Mouse (Mus musculus) yolk sac, embryonic 10.5 days (tissue): ENCODE data around the gene Shc1.

Experiments
- DNase-seq: peaks from one replicate; pipeline ENCODE4 v3.0.0-alpha.2; 2017; ENCODE audit warnings: low spot score

Shc1 gene

DNA sequence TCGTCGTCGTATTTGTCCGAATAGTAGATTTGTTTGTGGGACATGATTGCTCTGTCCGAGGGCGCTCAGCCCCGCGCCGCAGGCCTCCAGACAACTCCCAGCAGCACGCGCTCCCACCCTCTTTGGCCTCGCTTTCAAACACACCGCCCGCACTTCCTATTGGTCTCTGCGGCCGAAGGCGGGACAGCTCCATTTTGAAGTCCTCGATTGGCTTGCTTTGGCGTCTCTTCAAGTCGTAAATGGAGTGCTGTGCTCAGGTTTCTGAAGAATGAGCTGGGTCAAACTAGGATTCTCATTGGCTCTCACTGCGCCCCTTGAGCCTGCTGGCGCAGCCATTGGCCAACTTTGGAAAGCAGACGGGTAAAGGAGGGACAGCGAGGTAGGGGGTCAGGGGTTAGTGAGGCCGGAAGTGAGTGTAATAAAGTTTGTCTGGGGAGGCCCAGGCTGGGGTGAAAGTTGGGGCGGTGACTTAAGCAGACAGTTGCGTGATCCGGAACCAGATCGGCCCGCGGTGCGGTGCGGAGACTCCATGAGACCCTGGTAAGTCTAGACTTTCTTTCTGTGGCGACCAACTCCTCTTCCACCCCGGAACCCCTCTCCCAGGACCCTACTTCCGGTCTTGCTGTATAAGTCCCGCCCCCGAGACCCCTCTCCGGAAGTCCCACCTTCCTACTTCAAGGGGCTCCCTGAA lies at the start of gene Shc1, which contains the start of gene Cks1b:
TSS of gene Shc1 (plus strand) at position 274 of the 691 bp plus-strand sequence.
TSS of gene Cks1b (minus strand) at position 214 of the 691 bp plus-strand sequence.
- DNase-seq = peak; percentile 99

DNA sequence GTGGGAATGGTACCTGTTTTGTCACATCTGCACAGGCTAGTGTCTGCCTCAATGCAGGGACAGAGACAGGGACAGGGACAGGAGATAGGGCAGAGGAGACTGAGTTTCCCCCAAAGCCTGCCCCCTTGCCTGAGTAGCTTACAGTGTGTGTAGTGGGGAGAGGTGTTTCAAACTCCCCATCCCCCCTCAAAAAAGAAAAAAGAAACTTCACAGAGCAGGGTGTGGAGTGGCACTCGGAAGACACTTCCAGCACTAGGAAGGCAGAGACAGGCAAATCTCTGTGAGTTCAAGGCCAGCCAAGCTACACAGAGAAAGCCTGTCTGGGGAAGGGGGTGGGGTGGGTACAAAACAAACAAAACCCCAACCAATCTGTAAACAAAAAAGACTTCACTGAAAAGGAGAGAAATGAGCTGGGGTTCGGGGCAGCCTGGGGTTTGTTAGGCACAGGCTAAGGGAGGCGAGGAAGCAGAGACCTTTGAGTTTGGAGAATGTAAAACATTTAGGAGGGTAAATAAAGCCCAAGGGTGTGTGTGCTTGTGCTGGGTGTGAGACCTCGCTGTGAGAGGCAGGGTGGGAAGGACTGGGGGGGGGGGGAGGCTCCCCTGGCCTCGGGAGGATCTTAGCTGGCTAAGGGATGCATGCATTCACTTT lies 44.5 kb upstream of the Shc1 start:
- no peak for DNase-seq

DNA sequence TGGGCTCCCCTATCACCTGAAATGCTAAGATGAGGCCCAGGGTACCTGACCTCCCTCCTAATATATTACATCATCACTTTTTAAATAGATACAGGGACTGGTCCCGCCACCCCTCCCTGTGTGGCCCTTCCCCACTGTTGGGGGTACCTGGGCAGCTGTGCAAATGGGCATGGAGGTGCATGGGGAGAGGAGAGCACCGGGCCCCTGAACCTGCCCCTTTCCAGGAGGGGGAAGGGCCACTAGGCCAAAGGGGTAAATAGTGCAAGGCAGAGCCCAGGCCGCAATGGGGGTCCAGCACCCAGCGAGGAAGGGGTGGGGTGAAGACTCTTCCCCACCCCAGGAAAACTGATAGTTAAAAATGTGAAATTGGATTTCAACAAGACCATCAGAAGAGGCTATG lies 40.4 kb upstream of the Shc1 start:
- no peak for DNase-seq

DNA sequence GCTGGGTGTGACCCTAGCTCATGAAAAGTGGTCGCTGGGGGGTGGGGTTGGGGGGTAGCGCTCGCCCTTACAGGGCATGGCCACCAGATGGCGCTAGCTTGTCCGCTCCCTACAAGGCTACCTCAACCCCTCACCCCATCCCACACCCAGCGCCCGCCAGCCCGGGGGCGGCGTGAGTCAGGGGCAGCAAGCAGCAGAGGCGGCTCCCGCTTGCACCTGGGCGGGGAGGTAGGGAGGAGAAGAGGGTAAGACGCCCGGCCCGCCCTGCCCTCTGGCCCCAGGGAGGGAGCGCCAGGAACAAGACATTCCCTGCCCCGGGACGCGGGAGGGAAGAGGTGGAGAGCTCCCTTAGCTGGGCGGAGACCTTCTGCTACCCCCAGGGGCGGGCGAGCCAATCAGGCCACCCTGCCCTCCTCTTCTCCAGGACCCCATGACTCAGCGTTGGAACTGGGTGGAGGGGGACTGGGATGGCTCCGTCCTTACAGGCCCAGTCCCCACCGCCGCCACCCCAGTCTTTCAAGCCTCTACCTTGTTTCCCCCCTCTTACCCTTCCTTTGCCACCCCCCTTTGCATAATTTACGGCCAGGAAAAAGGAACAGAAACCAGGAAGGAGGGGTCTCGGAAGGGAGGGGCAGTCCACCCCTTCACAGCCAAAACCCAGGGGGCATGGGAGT lies 39.7 kb upstream of the Shc1 start:
- DNase-seq = peak; percentile 87

DNA sequence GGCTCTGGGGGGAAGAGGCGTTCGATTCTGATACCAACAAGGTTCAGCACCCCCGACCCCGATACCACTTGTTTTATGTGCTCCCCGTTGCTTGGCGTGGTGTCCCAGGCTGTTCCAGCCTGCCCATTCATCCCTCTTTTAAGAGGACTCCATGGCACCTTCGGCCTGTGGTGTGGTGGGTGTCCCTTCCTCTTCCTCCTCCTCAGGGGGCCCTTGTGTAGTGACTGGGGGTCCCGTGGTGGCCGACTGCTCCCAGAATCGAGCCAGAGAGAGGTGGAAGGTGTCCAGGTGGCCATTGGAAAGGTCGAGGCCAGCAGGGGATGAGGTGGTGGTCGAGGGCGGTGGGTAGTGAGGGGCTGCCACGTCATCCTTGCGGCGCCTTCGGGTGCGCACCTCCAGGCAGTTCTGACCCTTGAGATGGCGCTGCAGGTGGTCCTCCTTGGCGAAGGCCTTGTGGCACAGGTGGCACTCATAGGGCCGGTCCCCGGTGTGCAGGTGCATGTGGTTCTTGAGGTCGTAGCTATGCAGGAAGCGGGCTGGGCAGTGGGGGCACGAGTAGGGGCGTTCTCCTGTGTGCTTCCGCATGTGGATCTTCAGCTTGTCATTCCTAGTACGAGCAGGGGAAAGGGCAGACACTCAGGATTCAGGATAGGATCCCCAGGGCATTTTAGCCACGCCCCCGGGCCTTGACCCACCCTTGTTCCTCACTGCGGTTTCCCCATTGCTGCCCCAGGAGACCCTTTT lies 38.7 kb upstream of the Shc1 start:
- DNase-seq = no peak

DNA sequence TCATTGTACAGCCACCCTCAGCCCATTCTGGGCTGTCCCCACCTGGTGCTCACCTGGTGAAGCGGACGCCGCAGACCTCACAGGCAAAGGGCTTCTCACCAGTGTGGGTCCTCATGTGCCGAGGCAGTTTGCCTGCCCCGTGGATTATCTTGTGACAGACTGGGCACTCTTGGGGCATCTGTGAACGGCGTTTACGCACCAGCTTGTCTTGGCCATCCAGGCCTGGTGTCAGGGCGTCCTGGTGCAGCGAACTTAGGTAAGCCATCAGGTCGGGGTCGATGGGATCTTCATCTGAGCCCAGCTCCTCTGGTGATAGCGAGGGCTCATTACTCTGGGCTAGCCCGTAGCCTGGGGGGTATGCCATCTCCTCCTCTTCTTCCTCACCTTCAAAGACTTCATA lies 38.0 kb upstream of the Shc1 start:
- DNase-seq = no peak

DNA sequence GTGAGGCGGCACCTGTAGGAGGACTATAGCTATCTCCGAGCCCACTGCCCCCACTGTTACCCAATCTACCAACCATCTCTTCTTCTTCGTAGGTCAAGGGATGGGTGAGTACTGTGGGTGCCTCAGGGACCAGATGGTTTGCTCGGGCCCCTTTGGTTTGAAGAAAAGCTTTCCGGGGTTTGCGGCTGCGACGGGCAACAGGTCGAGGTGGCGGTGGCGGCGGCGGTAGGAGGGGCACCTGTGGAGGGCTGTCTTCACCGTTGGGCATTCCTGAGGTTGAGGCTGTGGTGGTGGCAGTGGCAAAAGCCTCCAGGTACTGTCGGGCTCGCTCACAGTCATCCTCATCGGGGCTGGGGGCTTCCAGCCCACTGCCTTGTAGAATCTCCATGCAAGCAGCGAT lies 37.5 kb upstream of the Shc1 start:
- no peak for DNase-seq

DNA sequence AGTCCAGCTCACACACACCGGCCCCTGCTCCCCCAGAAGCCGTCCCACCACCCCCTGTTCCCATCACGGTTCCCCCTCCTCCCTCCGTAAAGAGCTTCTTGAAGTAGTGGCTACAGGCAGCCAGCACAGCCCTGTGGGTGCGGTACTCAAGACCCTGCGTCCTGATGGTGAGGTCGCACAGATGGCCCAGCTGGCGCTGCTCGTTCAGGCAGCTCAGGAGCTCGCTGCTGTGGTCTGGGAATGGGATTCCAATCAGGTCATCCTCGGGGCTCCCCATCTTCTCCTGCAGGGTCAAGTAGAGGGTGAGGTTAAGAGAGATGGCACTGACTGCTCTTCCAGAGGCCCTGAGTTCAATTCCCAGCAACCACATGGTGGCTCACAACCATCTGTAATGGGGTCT lies 37.0 kb upstream of the Shc1 start:
- DNase-seq = no peak

DNA sequence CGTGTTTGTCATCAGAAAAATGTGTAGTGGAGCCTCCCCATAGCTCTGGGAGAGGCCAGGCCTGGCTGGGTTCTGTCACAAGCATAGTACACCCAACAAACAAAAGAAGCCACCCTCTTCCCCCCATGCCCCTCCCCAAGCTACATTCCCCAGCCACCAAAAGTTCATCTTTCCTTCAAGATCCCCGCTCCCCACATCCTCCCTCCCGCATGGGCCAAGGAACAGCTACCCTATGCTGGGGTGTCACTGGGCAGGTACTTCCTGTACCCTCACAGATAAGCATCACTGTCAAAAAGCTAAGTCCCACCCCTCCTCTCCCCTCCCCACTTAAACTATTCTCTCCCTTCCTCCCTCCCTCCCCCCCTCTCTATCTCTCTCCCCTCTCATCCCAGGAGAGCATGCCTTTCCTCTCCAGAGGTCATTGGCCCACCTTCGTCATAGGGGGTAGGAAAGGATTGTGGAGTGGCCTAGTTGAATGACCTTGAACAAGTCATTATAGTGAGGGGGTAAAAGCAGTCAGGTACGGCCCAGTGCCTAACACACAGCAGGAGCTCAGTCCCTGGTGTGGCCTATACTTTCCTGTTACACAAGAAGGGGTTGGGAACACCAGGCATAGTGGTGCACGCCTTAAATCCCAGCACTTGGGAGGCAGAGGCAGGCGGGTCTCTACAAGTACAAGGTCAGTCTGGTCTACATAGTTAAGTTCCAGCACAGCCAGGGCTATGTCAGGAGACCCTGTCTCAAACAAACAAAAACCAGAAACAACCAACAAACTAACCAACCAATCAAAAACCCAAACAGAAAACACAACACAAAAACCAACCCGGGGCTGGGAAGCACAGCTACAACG lies 36.0 kb upstream of the Shc1 start:
- DNase-seq = no peak

DNA sequence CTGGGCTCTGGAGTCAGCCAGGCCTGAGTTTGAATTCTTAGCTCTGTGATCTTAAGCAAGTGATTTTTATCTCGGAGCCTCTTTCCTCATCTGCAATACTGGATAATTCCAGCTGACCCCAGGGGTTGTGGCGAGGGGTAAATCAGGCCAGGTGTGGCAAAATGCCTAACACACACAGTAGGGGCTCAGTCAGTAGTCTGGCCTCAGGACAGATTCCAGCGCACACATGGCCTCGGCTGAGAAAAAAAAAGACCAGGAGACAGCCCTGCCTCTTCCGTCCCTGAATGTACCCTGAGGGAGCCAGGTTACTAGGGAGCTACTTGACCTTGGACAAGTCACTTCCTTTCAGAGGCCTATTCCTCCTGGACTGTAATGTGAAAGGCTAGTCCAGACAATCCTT lies 35.3 kb upstream of the Shc1 start:
- no peak for DNase-seq

DNA sequence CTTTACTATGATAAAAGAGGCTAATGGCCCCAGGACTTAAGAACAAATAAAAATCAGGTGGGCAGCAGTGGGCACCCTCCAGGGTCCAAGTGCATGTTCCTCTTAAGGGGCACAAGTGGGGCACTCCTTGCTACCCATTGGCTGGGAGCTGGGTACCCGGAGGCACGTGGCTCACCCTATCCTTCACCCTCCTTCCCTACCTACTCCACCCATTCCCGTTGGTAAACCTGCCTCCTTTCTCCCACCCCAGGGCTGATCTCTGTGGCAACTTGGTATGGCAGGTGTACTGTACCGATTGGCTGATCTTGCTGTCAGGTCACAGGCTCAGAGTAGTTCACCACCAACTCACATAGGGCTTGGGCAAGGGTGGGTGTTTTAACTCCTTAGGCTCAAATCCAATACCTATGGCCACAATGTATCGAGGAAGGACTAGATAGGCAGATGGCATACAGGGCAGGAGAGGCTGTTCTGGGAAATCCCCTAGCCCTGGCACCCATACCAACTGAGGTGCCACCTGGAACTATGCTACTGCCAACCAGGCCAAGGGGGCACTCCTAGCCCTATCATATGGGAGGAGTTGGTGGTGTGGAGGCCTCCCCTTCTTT lies 34.5 kb upstream of the Shc1 start:
- no peak for DNase-seq

DNA sequence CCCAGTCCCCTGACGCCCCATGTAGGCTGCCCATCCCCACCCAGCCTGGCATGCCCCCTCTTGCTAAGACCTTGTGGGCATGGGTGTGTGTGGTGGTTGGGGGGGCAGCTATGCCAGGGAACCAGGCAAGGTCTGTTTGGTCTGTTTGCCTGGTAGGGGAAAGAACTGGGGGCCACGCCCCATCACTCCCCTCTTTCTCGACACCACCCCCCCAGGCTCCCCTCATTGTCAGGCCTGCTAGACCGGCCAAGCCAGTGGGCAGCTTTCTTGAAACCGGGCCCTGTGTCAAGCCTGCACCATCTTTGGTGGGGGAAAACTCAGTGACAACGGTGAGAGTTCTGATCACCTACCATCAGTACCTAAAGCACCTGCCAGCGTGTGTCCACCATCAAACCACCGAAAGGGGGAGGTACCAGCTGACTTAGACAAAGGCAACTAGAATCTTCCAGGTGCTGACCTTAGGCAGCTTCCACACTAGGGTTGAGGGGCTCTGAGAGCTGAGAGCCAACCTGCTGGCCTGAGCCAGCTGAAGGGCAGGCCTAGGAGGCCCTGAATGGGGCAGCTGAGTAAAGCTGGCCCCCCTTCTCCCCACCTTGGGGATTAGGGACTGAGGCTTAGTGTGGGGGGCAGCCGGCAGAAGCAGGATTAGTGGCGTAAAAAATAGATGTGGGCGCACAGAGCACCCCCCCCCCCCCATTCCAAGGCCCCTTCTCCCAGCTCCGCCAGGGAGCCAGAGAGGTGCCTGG lies 33.7 kb upstream of the Shc1 start:
- no peak for DNase-seq

DNA sequence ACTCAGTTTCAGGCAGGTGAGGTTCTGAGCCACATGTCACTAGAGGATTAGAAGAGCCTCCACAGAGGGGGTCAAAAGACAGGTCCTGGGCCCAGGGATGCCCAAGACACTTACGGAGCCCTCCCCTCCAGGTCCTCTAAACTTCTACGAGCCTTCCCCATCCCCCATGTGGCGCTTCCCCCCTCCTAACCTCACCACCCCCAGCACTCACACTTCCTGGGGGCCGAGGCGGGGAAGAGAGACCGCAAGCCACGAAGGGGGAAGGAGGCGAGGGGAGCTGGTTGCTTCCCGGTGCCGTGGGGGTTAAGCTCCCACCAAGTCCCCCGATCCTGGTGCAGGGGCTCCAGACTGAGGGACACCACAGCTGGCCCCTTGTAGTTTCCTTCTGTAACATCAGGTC lies 32.8 kb upstream of the Shc1 start:
- no peak for DNase-seq

DNA sequence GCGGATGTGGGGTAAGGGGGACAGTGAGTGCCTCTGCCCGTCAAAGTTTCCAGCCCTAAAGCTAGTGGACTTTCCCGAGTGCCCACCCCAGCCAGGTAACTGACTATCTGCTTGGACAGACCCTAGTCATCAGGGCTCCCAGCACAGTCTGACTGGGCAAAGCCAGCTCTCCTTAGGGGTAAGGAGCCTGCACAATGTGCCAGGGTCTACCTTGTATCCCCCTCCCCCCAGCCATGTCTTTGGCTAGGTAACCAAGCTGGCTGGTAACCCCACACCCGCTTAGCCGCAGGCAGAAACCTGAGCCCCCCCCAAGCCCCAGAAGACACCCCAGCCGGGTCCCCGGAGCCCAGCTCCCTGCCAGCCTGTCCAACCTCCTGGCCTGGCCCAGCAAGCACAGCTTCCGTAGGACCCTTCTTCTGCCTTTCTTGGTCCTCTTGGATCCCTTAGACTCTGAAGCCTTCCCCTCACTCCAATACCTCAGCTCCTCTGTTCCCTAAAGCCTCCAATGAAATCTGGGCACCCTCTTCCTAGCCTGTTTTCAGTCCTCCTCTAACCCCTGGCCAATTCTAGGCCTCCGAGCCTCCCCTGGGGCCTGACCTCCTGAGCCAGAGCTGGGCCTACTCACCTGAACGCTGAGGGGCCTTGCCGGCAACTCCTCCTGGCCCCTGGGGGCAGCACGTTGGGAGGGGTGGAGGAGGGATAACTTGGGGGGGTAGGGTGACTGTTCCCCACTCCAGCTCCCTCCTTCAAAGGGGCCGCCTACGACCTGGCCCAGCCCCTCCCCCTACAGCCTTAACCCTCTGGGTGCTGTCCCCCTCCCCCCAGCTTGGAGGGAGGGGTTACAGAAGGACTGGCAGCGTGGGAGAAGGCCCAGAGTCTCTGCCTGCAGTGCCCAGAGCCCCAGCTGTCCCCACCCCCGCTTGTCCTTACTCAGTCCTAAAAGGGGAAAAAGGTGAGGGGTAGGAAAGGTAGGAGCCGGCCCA lies 31.5 kb upstream of the Shc1 start:
- DNase-seq = no peak

DNA sequence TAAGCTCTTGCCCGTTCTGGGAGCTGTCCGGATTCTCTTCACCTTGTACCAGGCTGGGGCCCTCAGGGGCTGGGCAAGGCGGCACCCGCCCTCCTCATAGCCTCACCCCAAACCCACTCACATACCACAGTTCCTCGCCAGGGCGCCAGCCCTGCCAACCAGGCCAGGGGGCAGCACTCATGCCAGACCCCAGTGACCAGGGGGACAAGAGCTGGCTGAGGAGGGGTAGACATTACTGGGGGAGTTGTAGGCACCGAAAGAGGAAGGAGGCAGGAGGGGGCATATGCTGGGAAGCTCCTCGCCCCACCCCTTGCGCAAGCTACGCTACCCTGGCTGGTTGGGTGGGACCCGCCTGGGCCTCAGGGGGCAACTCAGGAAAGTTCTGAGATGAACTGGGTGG lies 30.6 kb upstream of the Shc1 start:
- no peak for DNase-seq

DNA sequence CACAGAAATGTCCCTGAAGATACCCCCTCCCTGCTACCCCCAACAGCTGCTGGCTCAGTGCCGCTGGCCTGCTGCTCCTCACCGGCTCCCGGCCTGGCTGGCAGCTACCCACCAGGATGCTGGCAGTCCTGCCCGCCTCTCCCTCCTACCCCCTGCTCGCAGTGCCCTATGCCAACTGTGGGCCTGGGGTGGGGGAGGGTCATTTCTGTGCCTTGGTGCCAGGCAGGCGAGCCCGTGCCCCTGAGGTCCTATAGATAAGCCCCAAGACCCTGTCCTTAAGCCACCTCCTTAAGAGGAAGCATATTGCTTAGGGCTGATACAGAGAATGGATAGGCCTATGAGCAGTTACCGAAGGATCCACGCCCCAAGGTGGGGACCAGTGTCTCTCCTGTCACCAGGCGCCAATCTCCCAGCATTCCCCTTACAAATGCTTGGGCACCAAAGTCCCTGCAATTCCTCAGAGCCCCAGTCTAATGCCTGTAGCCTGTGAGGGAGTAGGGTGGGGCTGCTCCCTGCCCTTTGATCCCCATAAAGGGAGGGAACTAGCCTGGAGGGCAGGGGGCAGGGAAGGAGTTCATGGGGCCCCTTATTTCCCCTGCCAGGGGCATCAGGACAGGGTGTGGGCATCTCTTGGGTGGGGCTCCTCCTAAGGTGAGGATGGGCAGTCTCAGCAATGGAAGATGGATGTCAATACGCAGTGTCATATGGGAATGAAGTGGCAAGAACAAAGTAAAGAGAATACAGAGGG lies 29.9 kb upstream of the Shc1 start:
- DNase-seq = no peak

DNA sequence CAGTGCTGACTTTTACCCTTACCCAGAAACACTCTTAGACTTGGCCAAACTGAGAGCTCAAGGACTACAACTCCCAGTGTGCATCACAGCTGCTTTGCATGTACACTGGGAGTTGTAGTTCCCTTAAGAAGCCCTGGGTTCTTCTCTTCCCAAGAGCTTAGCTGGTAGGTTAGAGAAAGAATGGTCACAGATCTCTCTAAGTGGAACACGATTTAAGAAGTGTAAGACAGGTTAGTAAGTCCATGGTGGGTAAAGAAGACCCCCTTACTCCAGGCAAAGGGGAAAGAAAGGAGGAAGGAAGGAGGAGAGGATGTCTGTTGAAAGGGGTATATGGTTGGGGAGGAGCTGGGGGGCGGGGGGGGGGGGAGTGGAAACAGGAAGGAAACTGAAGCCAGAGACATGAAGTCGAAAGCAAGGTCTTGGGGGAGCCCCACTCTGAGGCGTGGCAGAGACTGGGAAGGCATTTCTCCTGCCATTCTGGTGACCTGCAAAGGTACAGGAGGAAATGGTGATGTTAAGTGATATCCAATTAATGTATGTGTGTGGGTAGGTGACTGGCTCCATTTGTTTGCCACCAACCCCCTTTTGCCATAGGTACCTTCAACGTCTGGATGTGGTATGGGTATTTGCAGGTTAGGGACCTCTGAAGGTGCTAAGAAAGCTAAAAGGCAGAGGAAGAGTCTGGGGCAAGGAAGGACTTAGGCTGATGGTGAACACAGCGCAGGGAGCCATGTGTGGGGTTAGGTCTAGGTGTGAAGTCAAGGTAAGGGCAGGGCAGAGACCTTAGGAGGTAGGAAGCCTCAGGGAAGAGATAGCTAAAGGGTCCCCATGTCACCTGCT lies 29.1 kb upstream of the Shc1 start:
- DNase-seq = no peak

DNA sequence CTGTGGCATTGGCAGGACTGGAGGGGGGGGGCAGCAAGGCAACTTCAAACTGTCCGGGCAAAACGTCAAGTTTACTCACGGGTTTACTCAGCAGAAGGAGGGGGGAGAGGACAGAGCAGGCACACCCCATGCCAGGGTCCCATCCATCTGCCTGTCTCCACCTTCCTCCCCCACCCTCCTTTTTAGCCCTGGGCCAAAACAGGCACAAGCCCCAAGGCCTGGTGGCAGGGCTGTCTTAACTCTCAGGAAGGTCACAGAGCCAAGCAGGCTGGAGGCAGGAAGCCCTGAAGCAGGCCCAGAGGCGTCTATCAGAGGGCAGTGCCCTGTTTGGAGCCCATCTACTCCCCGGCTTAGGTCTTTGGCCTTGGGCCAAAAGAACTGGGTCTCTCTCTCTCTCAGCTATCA lies 28.1 kb upstream of the Shc1 start:
- no peak for DNase-seq
